Mouse (Mus musculus): Measurements from ENCODE around the gene Pde4d.

Gene Pde4d

GRCm38 (mm10) chr13:109406341-109406740, 956.6 kb downstream of the Pde4d start:
- no peak for DNase-seq (ENCODE audit: low spot score)

DNA sequence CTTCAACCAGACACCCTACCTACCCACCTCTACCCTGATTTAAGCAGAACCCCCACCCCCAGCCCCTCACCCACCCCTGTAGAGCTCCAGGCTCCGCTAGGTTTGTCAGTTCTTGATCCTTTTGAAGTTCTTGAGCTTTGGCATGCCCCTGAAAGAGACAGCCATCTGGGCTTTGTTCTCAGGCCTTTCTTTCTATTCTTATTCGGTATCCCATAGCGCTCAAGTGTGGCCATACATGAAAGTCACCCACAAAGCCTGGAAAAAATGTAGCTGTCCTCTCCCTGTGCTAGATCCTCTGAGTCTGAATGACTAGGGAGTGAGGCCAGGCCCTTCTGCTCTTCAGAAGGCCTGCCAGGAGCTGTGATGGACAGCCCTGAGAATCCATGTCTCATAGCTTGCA, 957.6 kb downstream of the Pde4d start:
- DNase-seq (ENCODE audit: low spot score), result no peak

GRCm38 (mm10) chr13:109420426-109420825, 970.7 kb downstream of the Pde4d start:
- no peak for DNase-seq (ENCODE audit: low spot score)

GRCm38 (mm10) chr13:109424906-109425305, 975.2 kb downstream of the Pde4d start:
- no peak for DNase-seq (ENCODE audit: low spot score)

DNA sequence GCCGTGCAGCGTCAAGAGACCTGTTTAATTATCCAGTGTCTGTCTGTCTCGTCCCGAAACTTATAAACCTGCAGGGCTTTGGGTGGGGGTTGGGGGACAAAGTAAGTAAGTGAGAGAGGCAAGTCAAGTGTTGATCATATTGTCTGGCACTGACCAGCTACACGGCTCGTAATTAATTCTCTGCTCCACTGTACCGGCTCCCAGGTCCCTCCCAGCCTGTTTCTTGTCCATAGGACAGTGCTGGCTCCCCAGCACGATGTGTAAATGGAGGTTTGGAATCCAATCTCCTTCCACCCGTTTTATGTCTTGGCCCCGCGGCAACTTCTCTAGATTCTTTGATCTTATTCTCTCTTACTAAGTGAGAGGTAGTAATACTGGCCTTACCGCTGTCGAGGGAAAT, 975.8 kb downstream of the Pde4d start:
- no peak for DNase-seq (ENCODE audit: low spot score)

DNA sequence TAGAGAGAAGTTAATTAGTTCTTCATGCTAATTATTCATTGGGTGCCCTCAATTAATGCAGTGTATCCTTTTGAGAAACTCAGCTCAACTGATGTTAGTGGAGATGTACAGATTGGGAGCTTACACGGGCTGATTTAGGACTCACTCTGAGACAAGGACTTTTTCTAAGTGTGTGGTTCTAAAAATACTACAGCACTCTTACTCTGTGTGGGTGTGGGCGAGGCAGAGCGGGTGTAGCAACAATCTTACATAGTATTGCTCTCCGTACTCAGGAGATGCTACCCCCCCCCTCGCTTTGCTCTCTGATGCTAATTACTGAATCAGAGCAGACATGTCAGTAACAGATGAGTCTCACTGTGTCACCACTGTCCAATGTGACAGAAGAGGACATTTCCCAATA, 976.3 kb downstream of the Pde4d start:
- DNase-seq (ENCODE audit: low spot score), result no peak

DNA sequence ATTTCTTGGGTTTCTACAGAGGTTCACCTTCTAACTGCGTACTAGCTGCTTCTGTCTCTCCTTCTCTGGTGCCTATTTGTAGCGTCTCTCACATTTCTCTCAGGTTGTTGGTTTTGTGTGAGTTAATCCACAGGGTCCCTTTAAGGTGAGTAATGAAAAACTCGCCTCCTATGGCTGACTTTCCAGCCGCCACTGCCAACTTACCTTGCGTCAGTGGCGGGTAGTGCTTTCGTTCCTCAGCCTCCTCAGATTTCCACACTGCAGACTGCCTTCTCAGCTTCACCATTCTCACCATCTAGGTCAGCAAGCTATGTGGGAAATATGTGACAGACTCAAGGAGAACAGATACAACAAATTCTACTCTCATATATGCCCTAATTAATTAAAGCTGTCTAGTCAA, 977.8 kb downstream of the Pde4d start:
- no peak for DNase-seq (ENCODE audit: low spot score)

GRCm38 (mm10) chr13:109429544-109429943, 979.8 kb downstream of the Pde4d start:
- no peak for DNase-seq (ENCODE audit: low spot score)

GRCm38 (mm10) chr13:109437231-109437776, 987.6 kb downstream of the Pde4d start:
- DNase-seq (ENCODE audit: low spot score), result no peak

GRCm38 (mm10) chr13:109439436-109440161, 989.9 kb downstream of the Pde4d start:
- DNase-seq (ENCODE audit: low spot score), result no peak

DNA sequence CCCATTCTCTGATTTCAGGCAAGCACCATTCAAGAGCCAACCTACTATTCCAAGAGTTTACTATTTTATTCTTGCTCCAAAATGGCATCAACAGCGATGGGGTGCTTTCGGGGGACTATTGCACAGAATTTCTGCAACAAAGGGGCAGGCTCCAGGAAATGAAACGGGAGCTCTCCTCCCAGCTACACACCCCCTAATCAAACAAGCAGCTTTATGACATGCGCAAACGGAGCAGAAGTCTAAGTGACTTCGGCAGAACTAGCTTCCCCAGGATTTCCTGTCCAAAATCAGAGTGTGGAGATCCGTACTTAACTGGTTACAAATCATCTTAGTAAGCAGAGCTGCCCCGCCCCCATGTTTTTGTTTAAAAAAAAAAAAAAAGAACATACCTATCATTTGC, 990.6 kb downstream of the Pde4d start:
- peak; percentile 66 for DNase-seq (ENCODE audit: low spot score)

GRCm38 (mm10) chr13:109440881-109441280, 991.1 kb downstream of the Pde4d start:
- peak; percentile 75 for DNase-seq (ENCODE audit: low spot score)

GRCm38 (mm10) chr13:109441401-109441973, 991.7 kb downstream of the Pde4d start:
- DNase-seq (ENCODE audit: low spot score), result peak; percentile 14

DNA sequence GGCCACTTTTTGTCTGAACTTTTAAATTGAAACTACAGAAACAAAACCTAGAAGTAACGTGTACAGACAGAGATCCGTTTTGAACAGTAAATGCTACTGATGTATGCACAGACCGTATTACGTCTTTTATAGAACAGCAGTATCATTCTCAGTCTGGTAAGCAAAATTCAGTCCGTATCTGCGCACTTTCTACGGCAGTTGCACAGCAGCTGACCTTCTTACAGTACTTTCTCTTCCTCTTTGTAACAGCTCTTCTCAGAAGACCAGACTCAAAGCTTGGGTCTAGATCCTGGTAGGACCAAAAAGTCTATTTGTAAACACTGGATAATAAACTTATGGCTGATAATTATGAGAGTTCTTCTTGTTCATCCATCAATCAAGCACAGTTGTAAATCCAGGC, 996.4 kb downstream of the Pde4d start:
- DNase-seq (ENCODE audit: low spot score), result no peak

DNA sequence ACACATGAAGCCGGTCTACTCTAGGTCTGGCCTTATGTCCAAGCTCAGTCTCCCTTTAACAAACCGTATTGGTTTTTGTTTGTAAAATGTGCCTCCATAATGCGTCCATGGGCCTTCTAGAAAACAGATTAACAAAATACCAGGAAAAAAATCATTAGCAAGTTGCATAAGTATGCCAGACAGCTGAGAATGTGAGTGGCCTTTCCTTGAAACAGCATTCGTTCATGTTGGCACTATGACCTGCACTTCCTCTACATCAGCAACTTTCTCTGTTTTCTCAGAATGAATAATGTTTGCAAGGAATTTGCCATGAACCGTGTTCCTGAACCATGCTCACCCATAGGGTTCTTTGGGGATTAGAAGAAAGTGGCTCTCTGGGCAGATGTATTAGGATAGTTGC, 998.4 kb downstream of the Pde4d start:
- no peak for DNase-seq (ENCODE audit: low spot score)

DNA sequence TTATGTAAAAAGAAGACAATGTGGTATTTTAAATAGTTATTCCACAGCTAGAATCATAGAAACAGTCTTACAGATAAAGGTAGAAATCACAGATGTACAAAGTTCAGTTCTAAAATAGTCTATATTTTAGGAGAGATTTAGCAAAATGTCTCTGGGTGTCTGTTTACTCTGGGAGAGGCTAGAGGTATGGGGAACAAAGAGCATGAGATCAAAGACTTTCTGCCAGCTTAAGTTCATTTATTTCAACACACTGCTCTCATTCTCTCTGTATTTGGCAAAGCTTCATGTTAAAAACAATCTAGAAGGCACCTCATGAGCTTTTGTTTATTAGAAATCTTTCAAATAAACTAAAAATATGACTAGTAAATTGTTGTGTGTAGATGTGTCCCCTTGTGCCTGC, 1024.6 kb downstream of the Pde4d start:
- DNase-seq (ENCODE audit: low spot score), result no peak

- DNase-seq (ENCODE audit: low spot score), result peak; percentile 69
These were observed 1031.7 kb downstream of the Pde4d start for GRCm38 (mm10) chr13:109481446-109481845.

GRCm38 (mm10) chr13:109486166-109486565, 1036.4 kb downstream of the Pde4d start:
- no peak for DNase-seq (ENCODE audit: low spot score)

DNA sequence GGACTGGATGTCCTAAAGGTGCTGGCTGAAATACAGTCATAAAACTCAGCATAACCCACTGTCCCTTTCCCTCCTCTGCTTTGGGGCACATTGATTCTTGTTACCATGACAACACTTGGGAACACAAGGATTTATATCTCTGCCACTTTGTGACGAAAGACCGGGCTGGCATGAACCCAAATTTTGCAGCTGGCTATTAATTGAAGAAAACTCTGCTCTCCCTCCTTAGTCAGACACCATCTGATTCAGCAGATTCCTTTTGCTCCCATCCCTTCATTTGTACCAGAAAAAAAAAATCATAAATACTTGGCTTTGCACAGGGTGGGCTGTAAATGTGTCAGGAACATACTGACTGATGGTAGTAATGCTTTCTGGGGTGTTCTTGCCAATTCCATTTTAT, 1037.6 kb downstream of the Pde4d start:
- peak; percentile 5 for DNase-seq (ENCODE audit: low spot score)

DNA sequence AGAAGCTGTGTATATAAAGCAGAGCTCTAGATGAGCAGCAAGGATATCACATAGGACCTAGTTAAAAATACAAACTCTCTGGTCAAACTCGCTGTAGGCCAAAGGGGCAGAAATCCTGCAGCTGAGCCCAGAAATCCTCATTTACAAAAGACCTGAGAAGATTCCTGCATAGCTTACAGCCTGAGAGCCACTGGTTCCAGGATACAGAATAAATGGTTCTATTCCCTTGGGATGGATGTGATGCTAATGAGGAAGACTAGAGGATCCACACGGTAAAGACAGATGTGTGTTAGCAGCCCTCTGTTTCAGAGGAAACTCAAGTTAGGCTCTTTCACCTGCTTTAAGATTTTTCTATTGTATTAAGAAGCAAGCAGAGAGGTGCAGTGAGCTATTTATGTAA, 1041.1 kb downstream of the Pde4d start:
- no peak for DNase-seq (ENCODE audit: low spot score)

DNA sequence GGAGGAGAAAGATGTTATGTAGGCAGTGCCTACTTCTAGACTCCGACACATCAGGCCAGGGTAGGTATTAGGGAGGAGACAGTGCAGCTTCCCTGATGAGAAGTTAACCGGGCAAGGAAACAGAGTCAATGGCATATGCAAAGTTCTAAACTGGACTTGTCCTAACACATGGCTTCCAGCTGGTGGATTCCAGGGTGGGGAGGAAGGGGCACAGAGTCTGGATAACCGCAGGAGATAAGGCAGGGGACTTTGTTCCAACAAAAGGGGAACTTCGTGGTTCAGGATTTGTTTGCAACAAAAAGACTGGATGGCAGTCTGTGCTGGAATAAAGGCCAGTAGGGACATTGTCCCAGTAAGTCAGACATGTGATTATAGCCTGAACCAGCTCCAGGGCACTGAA, 1042.1 kb downstream of the Pde4d start:
- DNase-seq (ENCODE audit: low spot score), result no peak

GRCm38 (mm10) chr13:109500336-109500735, 1050.6 kb downstream of the Pde4d start:
- DNase-seq (ENCODE audit: low spot score), result no peak

DNA sequence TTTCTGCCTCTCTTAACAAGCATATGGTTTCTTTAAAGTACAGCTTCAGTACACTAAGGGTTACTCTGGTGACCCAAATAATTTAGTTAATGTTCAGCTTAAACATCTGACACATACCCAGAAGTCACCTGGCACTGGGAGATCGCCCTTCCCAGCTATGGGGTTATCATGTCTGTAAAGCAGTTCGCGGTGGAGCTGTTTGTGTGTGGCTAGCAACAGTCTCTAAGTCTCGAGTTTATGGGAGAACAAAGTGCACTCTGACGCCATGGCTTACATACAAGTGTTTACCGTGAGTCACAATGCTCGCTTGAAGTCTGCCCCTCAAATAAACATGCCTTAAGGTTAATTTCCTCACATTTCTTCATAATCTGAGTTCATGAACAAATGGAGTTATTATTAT, 1053.0 kb downstream of the Pde4d start:
- DNase-seq (ENCODE audit: low spot score), result peak; percentile 9

GRCm38 (mm10) chr13:109506754-109507153, 1057.0 kb downstream of the Pde4d start:
- no peak for DNase-seq (ENCODE audit: low spot score)

Measured in urinary bladder, postnatal 14 days (tissue).